Mouse (Mus musculus): ENCODE results near the gene Ptpn23. TPM values are rescaled to one million over a fixed set of nuclear protein-coding genes. Genes with fewer than 3 reads are reported as not detected.

Gene Ptpn23
- total and polyA plus RNA-seq, 3 experiments = 7.3 to 40.1 TPM; not detected in 1

DNA sequence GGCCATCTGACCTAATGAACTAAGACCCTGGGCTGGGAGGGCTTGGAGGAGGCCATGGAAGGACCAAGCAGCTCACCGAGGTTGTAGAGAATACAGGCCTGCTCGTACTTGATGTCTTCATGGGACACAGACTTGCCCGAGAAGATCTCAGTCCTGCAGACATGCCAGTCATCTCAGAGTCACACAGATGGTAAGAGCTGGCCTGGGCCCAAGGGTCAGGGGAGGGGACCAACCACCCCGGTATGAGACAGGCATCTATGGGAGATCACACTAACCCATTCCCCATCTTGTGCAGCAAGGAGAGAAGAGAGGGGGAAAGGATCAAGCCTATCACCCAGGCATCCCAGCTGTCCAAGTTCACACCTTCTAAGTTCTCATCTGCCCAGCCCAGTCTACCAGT is 14.7 kb downstream of the Ptpn23 start:
- Histone ChIP-seq H3K4me3 (ENCODE audit: control insufficient read depth in 1 of 2, insufficient read depth in 1 of 2, low read depth in 2 of 2, low read length in 2 of 2) (no peak overlapping the region), H3K9ac (ENCODE audit: control insufficient read depth, low read depth, low read length, poor library complexity, severe bottlenecking) (no peak overlapping the region), H3K9me3 (replicated peaks; ENCODE audit: insufficient read depth, low read length) (no peaks in the 10 kb centered on the region), H3K27me3 (ENCODE audit: control insufficient read depth in 1 of 2, insufficient read depth in 2 of 2, low read length in 2 of 2) (no peaks in the 10 kb centered on the region), H3K27ac (ENCODE audit: control insufficient read depth, low read depth, low read length) (no peak overlapping the region), H3K79me2 (ENCODE audit: control insufficient read depth, insufficient read depth, low read length, poor library complexity) (no peaks in the 10 kb centered on the region), H3K4me1 (ENCODE audit: control insufficient read depth in 1 of 2, insufficient read depth in 2 of 2, low read length in 2 of 2) (no peaks in the 10 kb centered on the region), H3K36me3 (ENCODE audit: control insufficient read depth in 1 of 2, insufficient read depth in 2 of 2, low read length in 2 of 2) (peaks cover 0 to 13% of the 10 kb centered on the region in 2 experiments; a peak in 2 of 4 replicates)
- DNase-seq (ENCODE audit: low read depth, low spot score) = no peak
- no peak for TF ChIP-seq ELF1 (IDR thresholded peaks at IDR 0.05; ENCODE audit: low read depth, low read length)
- no peak for TF ChIP-seq ZKSCAN1 (IDR thresholded peaks at IDR 0.05; ENCODE audit: low read depth, low read length)
- TF ChIP-seq MAZ (IDR thresholded peaks at IDR 0.05; ENCODE audit: low read depth, low read length) = no peak
- TF ChIP-seq USF1 (IDR thresholded peaks at IDR 0.05; ENCODE audit: low read depth, low read length) = no peak
- TF ChIP-seq HCFC1 (IDR thresholded peaks at IDR 0.05; ENCODE audit: low read depth, low read length) = no peak
- no peak for TF ChIP-seq KAT2A (conservative IDR thresholded peaks at IDR 0.05; ENCODE audit: low read depth, low read length)
- TF ChIP-seq POLR2AphosphoS2 (IDR thresholded peaks at IDR 0.05; ENCODE audit: low read length) = no peak
- no peak for TF ChIP-seq POLR2A (IDR thresholded peaks at IDR 0.05; ENCODE audit: control insufficient read depth in 1 of 2, insufficient read depth in 1 of 2, low read depth in 1 of 2, low read length in 2 of 2, poor library complexity in 1 of 2)
- TF ChIP-seq TCF12 (IDR thresholded peaks at IDR 0.05; ENCODE audit: low read depth, low read length) = no peak
- TF ChIP-seq MYB (IDR thresholded peaks at IDR 0.05; ENCODE audit: low read depth, low read length) = no peak
- no peak for TF ChIP-seq CHD1 (IDR thresholded peaks at IDR 0.05; ENCODE audit: low read depth, low read length)
- no peak for TF ChIP-seq RAD21 (IDR thresholded peaks at IDR 0.05; ENCODE audit: low read depth, low read length)
- TF ChIP-seq MYC (IDR thresholded peaks at IDR 0.05; ENCODE audit: low read depth, low read length) = no peak
- TF ChIP-seq E2F4 (IDR thresholded peaks at IDR 0.05; ENCODE audit: borderline replicate concordance, low read depth, low read length) = no peak
- no peak for TF ChIP-seq MAX (IDR thresholded peaks at IDR 0.05; ENCODE audit: low read length)
- no peak for TF ChIP-seq BHLHE40 (IDR thresholded peaks at IDR 0.05; ENCODE audit: borderline replicate concordance, low read depth, low read length)
- TF ChIP-seq MAFK (IDR thresholded peaks at IDR 0.05; ENCODE audit: borderline replicate concordance, low read depth, low read length) = no peak

GRCm38 (mm10) chr9:110390843-110391242 is 17.2 kb downstream of the Ptpn23 start:
- Histone ChIP-seq H3K27ac (ENCODE audit: control insufficient read depth, low read depth, low read length) (no peak overlapping the region), H3K36me3 (ENCODE audit: control insufficient read depth in 1 of 2, insufficient read depth in 2 of 2, low read length in 2 of 2) (peaks cover 0 to 9% of the 10 kb centered on the region in 2 experiments; a peak in 2 of 4 replicates), H3K9me3 (replicated peaks; ENCODE audit: insufficient read depth, low read length) (no peaks in the 10 kb centered on the region), H3K4me3 (ENCODE audit: control insufficient read depth in 1 of 2, insufficient read depth in 1 of 2, low read depth in 2 of 2, low read length in 2 of 2) (no peak overlapping the region), H3K27me3 (ENCODE audit: control insufficient read depth in 1 of 2, insufficient read depth in 2 of 2, low read length in 2 of 2) (no peaks in the 10 kb centered on the region), H3K9ac (ENCODE audit: control insufficient read depth, low read depth, low read length, poor library complexity, severe bottlenecking) (no peak overlapping the region), H3K79me2 (ENCODE audit: control insufficient read depth, insufficient read depth, low read length, poor library complexity) (no peaks in the 10 kb centered on the region), H3K4me1 (ENCODE audit: control insufficient read depth in 1 of 2, insufficient read depth in 2 of 2, low read length in 2 of 2) (no peaks in the 10 kb centered on the region)
- TF ChIP-seq TAL1 (IDR thresholded peaks at IDR 0.05; ENCODE audit: low read length) = no peak
- TF ChIP-seq MYC (IDR thresholded peaks at IDR 0.05; ENCODE audit: low read depth, low read length) = no peak
- no peak for TF ChIP-seq NRF1 (IDR thresholded peaks at IDR 0.05; ENCODE audit: insufficient read depth, low read depth, low read length, poor library complexity, severe bottlenecking)
- TF ChIP-seq ETS1 (IDR thresholded peaks at IDR 0.05; ENCODE audit: low read depth, low read length) = no peak
- no peak for TF ChIP-seq POLR2AphosphoS2 (IDR thresholded peaks at IDR 0.05; ENCODE audit: low read length)
- TF ChIP-seq CTCF (IDR thresholded peaks at IDR 0.05 in 2 of 3, conservative IDR thresholded peaks at IDR 0.05 in 1 of 3; ENCODE audit: control insufficient read depth in 1 of 3, insufficient read depth in 1 of 3, low read depth in 2 of 3, low read length in 3 of 3, poor library complexity in 1 of 3, severe bottlenecking in 1 of 3) = no peak
- TF ChIP-seq ZC3H11A (IDR thresholded peaks at IDR 0.05; ENCODE audit: low read depth, low read length) = no peak
- TF ChIP-seq GATA1 (IDR thresholded peaks at IDR 0.05; ENCODE audit: low read depth, low read length) = no peak
- TF ChIP-seq CHD2 (IDR thresholded peaks at IDR 0.05; ENCODE audit: low read length) = no peak
- no peak for TF ChIP-seq NELFE (IDR thresholded peaks at IDR 0.05; ENCODE audit: low read depth, low read length)
- TF ChIP-seq UBTF (IDR thresholded peaks at IDR 0.05; ENCODE audit: borderline replicate concordance, insufficient read depth, low read depth, low read length) = no peak
- DNase-seq (ENCODE audit: low read depth, low spot score) = no peak

All from MEL (cell line).